Mouse (Mus musculus) spleen, postnatal 10 days (tissue): ENCODE data around the gene Fgfr2.
A peak's percentile ranks its signal among the peaks of the same experiment; 100 is the strongest.

Source experiments
- DNase-seq, 2 experiments: peaks; one replicate each; pipeline ENCODE4 v3.0.0; 2021 to 2022; ENCODE audit warnings: low spot score in 2 of 2

Gene Fgfr2

GRCm38 (mm10) chr7:130780866-130781419, 2342.2 kb downstream of the Fgfr2 start:
- DNase-seq = no peak

DNA sequence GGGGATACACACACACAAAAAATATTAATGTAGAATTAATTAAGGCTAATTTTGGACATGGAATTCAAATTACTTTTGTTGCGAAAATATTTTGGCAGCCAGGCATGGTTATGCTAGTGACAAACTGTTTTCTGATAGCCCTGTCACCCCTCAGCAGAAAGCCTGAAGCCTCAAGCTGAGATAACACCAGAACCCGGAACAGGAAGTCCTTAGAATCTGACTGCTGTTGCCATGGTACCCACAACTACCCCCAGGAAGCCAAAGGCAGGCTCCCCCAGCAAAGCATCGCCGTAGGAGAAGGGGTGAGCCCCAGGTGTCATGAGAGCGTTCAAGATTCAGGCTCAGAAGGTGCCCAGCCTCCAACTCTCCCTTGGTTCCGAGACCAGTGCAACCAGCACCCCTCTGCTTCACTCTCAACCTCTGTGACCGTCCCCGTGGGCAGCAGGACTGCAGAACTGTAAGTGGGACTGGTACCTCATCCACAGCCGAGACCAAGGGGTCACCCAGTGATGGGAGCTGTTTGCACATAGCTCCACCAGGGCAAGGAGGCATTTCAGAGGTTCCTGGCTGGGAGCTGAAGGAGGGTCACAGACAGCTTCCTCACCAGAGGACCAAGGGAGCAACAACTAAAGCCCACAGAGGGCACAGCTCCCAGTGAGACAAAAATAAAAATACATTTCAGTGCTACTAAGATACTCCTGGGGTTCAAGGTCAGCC, 2349.1 kb downstream of the Fgfr2 start, which contains the start of gene Btbd16:
TSS of gene Btbd16 (plus strand) at position 156 of the 717 bp plus-strand sequence.
- DNase-seq = no peak

GRCm38 (mm10) chr7:130773171-130773830, 2349.8 kb downstream of the Fgfr2 start:
- DNase-seq = peak in 1 of 2 experiments; percentile 63

- DNase-seq = peak; percentile 45 to 83
These were observed 2352.4 kb downstream of the Fgfr2 start for GRCm38 (mm10) chr7:130770707-130771106.

DNA sequence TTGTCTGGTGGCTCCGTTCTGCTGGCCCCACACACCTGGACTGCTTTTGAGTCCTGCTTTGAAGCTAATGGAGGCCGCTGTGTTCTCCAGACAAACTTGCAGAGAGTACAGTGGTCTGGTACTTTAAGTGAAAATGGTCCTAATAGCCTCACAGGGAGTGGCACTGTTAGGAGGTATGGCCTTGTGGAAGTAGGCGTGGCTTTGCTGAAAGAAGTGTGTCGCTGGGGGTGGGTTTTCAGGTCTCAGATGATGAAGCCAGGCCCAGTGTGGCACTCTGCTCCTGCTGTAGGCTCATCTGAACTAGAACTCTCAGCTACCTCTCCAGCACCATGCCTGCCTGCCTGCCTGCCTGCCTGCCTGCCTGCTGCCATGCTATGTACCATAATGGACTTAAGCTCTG, 2355.0 kb downstream of the Fgfr2 start:
- DNase-seq = no peak

DNA sequence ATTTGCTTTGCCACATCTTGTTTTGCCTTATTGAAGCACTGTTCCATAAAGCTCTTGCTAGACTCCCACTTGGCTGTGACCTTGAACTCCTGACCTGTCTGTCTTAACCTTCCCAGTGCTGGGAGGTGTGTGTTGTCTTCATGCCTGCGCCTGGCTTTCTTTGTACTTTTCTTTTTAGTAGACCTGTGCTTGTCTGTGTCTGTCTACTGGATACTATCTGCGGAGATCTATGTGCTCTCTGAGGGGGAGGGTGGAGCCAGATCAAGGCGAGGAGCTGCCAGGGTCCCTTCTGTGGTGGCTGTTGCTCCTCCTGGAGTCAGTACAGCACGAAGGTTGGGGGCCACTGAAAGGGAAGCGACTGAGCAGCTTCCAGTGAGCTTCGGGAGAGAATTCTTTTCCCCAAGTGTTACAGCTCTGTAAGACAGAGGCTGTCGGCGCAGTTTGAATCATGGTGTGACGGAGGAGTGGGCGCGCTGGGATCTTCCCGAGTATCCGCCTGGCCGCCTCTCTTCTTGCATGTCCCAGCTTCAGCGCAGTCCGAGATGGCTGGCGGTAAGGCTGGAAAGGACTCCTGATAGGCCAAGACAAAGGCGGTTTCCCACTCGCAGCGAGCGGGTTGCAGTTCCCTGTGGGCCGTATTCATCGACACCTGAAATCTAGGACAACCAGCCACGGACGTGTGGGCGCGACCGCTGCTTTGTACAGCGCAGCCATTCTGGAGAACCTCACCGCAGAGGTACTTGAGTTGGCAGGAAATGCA, 2356.6 kb downstream of the Fgfr2 start:
- DNase-seq = no peak

- no peak for DNase-seq
These were observed 2359.0 kb downstream of the Fgfr2 start for GRCm38 (mm10) chr7:130764160-130764559.

GRCm38 (mm10) chr7:130762071-130762897, 2360.9 kb downstream of the Fgfr2 start:
- peak; percentile 35 to 65 for DNase-seq

GRCm38 (mm10) chr7:130757326-130757865, 2365.8 kb downstream of the Fgfr2 start:
- DNase-seq = no peak

DNA sequence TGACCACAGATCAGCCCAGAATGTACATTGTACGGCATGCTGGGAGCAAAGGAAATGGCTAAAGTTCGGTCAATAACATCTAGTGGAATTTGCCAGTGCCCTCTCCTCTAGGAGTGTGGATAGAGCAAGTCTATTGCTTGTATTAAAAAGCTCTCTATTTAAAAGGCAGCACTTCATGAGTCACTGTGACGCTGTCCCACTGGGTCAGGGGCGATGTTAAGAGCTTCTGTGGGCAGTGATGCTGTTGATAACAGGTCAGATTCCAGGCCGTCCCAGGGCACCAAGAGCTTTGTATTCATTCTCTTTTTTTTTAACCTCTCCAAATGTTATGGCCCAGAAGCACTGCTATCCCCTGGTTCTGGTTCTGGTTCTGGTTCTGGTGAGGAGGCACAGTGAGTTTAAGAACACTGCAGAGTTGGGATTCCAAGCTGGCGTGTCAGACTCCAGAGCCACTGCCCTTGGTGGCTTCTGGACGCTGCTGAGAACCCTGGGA, 2366.8 kb downstream of the Fgfr2 start:
- no peak for DNase-seq

GRCm38 (mm10) chr7:130754790-130755189, 2368.4 kb downstream of the Fgfr2 start:
- no peak for DNase-seq

- no peak for DNase-seq
These were observed 2371.5 kb downstream of the Fgfr2 start for GRCm38 (mm10) chr7:130751678-130752077.

GRCm38 (mm10) chr7:130750752-130751490, 2372.2 kb downstream of the Fgfr2 start:
- DNase-seq = no peak

DNA sequence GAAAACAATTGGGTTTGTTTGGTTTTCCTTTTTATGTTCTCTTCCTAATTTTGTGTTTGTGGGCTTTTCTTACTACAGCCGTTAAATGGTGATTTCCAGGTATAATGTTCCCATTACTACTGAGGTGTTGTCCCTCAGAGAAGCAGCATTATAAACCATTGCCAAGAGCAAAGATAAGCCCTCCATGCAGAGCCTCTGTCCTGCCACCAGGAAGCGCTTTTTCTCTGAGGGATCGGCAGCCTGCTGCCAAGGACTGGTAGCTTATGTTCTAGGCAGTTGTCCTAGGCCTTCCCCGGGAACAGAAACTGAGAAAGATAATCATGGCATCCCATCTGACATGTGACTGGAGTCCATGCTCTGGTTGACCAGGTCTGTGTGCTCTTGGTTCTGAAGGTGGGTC, 2374.0 kb downstream of the Fgfr2 start:
- DNase-seq = no peak

DNA sequence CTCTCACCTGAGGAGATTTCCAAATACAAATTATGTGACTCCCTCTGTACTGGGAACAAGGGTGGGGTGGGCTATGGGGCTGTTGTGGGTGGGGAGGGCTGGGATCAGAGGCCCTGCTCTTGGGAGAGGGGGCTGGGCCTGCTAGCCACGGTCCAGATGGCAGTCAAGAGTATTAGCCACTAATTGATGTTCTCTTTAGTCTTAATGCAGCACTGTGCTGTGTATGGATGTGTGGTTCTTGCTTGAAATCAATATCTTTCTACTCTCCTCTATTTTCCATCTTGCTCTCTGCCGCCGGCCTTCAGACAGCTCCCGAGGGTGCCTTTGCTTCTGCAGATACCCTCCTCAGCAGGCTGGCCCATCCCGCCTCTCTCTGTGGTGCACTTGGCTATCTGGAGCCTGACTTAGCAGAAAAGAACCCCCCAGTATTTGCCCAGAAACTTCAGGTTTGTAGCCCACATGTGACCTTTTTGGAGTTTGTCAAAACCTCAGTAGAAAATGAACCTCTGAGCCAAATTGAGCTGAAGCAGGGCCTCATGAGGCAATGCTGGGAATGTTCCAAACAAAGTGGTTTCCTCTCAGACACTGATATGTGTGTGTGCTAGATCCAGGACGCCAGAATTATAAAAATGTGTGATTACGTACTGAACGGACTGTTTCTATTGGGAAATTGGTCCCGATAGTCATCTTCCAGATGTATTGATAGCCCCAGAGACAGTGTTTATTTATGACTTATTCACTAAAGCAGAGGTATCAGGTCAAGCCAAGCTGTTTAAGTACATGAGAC, 2379.7 kb downstream of the Fgfr2 start:
- no peak for DNase-seq

GRCm38 (mm10) chr7:130741099-130741498, 2382.1 kb downstream of the Fgfr2 start:
- no peak for DNase-seq

DNA sequence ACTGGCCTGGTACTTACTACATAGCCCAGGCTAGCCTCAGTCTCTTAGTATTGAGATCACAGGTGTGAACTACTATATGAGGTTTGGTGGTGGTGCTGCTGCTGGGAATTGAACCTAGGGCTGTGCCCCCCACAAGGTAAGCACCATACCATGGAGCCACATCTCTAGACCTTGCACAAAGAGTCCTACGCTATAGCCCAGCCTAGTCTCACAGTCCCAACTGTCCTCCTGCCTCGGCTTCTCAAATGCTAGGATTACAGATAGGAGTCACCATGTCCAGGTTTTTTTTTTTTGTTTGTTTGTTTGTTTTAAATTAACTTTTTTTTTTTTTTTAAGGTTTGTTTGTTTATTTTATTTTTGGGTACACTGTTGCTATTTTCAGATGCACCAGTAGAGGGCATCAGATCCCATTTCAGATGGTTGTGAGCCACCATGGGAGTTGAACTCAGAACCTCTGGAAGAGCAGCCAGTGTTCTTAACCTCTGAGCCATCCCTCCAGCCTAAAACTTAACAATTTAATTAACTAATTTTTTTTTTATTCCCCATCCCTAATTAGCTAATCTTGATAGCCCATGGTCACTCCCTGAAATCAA, 2388.9 kb downstream of the Fgfr2 start:
- DNase-seq = no peak

- DNase-seq = no peak
These were observed 2389.7 kb downstream of the Fgfr2 start for GRCm38 (mm10) chr7:130733423-130733822.

DNA sequence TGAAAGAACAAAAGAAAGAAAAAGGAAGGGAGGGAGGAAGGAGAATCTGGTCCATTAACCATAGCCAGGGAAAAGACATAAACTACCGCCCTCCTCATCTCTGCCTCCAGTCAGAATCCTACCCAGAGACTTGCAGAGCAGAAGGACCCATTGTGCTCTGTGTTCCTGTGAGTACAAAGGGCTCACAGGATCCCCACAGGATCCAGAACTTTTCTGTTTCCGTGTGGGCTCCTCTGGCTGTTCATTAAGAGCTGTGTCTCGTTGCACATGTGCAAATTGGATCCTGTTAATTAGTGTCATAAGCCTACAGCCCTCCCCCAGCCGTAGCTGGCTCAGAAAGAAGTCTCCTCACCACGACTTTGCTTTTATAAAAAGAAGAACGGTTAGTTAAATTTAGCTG, 2390.2 kb downstream of the Fgfr2 start:
- DNase-seq = no peak
